Mouse (Mus musculus): ENCODE results near the gene Tmtc4.

GRCm38 (mm10) chr14:122942757-122943474, 40.9 kb downstream of the Tmtc4 start:
- no peak for TF ChIP-seq CTCF (IDR thresholded peaks at IDR 0.05; ENCODE audit: borderline replicate concordance, control insufficient read depth, extremely low read depth, insufficient read depth, low read length, poor library complexity)
- TF ChIP-seq POLR2A (IDR thresholded peaks at IDR 0.05; ENCODE audit: control insufficient read depth, extremely low read depth, insufficient read depth, low read length, poor library complexity) = no peak

All from thymus, adult 2 months (tissue).